Mouse (Mus musculus) liver, embryonic 16.5 days (tissue): ENCODE data around the gene Katnbl1. TPM values are rescaled to one million over a fixed set of nuclear protein-coding genes. Genes with fewer than 3 reads are reported as not detected.
A peak's percentile ranks its signal among the peaks of the same experiment; 100 is the strongest.
"Not testable (repeated sequence)": the region's sequence is repeated elsewhere in the genome, so short reads cannot be mapped to it uniquely, and the experiment has no call there.

Source experiments
- ATAC-seq: fragments of 200-750 bp; cut with Nextera tagmentation; 2 replicates; pipeline ENCODE4 v1.8.0; 2017; ENCODE audit warnings: low read depth, mild to moderate bottlenecking, moderate number of reproducible peaks, moderate library complexity
- H3K27ac ChIP-seq: fragments of 300-500 bp; sonication (generic); 2 replicates; pipeline ENCODE4 v1.5.1; 2014; ENCODE audit warnings: mild to moderate bottlenecking, low read length
- H3K27me3 ChIP-seq: fragments of 300-500 bp; sonication (generic); 2 replicates; pipeline ENCODE4 v1.6.1; 2014; ENCODE audit warnings: low read depth, low read length, mixed read lengths; ENCODE audit not compliant: control insufficient read depth, insufficient read depth
- H3K36me3 ChIP-seq: fragments of 300-500 bp; sonication (generic); 2 replicates; pipeline ENCODE4 v1.6.1; 2014; ENCODE audit warnings: mild to moderate bottlenecking; ENCODE audit not compliant: control insufficient read depth, insufficient read depth
- H3K4me1 ChIP-seq: fragments of 300-500 bp; sonication (generic); 2 replicates; pipeline ENCODE4 v1.6.1; 2014; ENCODE audit warnings: low read depth, low read length, mixed read lengths; ENCODE audit not compliant: control insufficient read depth
- H3K4me2 ChIP-seq: fragments of 300-500 bp; sonication (generic); 2 replicates; pipeline ENCODE4 v1.6.1; 2014; ENCODE audit warnings: low read depth, low read length, mixed read lengths
- H3K4me3 ChIP-seq: fragments of 300-500 bp; sonication (generic); 2 replicates; pipeline ENCODE4 v1.5.1; 2014; ENCODE audit warnings: low read depth, mild to moderate bottlenecking, low read length
- H3K9ac ChIP-seq: fragments of 300-500 bp; sonication (generic); 2 replicates; pipeline ENCODE4 v1.6.1; 2014; ENCODE audit warnings: low read depth, low read length
- H3K9me3 ChIP-seq: fragments of 300-500 bp; sonication (generic); replicated peaks from 2 replicates; pipeline ENCODE4 v1.6.1; 2016; ENCODE audit warnings: low read length; ENCODE audit not compliant: control insufficient read depth
- WGBS: fragments of 180-500 bp; shearing (Covaris S2); extraction: QIAGEN DNeasy Blood & Tissue Kit; methylation state at CpG from one replicate; pipeline ENCODE4 v1.1.7; 2014; ENCODE audit not compliant: insufficient replicate concordance; 5-methylcytosine and 5-hydroxymethylcytosine counted together
- polyA plus RNA-seq: library from polyadenylated mRNA; unstranded; fragments of >200 nt; fragmentation: Nextera tagmentation; extraction: Ambion mirVana; gene quantifications from 2 replicates; pipeline ENCODE4 v1.2.1, GENCODE M21; 2015

The Katnbl1 gene
- polyA plus RNA-seq, 1 experiment from 2014 or later = 14.4 TPM

GRCm38 (mm10) chr2:112429665-112430064 lies 50.7 kb downstream of the Katnbl1 start:
- 67% methylated on average over 4 of the region's 4 CpGs for WGBS
- H3K27ac ChIP-seq = no peak overlapping the region
- H3K4me1 ChIP-seq = no peaks in the 10 kb centered on the region; the same call in 1 of the 2 replicates
- H3K4me2 ChIP-seq = no peak overlapping the region
- H3K9ac ChIP-seq = no peak overlapping the region
- ATAC-seq = no peak
- no peaks in the 10 kb centered on the region for H3K36me3 ChIP-seq
- no peaks in the 10 kb centered on the region for H3K27me3 ChIP-seq
- H3K4me3 ChIP-seq = no peak overlapping the region
- H3K9me3 ChIP-seq = no peaks in the 10 kb centered on the region

GRCm38 (mm10) chr2:112430403-112430802 lies 51.4 kb downstream of the Katnbl1 start:
- Histone ChIP-seq H3K4me3 (no peak overlapping the region), H3K9me3 (no peaks in the 10 kb centered on the region), H3K36me3 (no peaks in the 10 kb centered on the region), H3K4me2 (no peak overlapping the region), H3K9ac (no peak overlapping the region), H3K27me3 (no peaks in the 10 kb centered on the region), H3K4me1 (no peaks in the 10 kb centered on the region; the same call in 1 of the 2 replicates), H3K27ac (no peak overlapping the region)
- no peak for ATAC-seq
- 46% methylated on average over 5 of the region's 5 CpGs for WGBS

- 78% methylated on average over 2 of the region's 2 CpGs for WGBS
Measured at GRCm38 (mm10) chr2:112432523-112432922, 53.5 kb downstream of the Katnbl1 start.

GRCm38 (mm10) chr2:112433359-112433758 lies 54.3 kb downstream of the Katnbl1 start:
- Histone ChIP-seq H3K9ac (no peak overlapping the region), H3K27me3 (no peaks in the 10 kb centered on the region), H3K36me3 (no peaks in the 10 kb centered on the region), H3K27ac (no peak overlapping the region), H3K4me1 (no peaks in the 10 kb centered on the region; the same call in 1 of the 2 replicates), H3K4me2 (no peak overlapping the region), H3K9me3 (no peaks in the 10 kb centered on the region), H3K4me3 (no peak overlapping the region)
- 45% methylated on average over 2 of the region's 2 CpGs for WGBS
- ATAC-seq = peak; percentile 53; the same call in 1 of the 2 replicates

More at GRCm38 (mm10) chr2:112432523-112432922, 53.5 kb downstream of the Katnbl1 start:
- no peak for ATAC-seq
- H3K27ac ChIP-seq = no peak overlapping the region
- no peak overlapping the region for H3K4me2 ChIP-seq
- no peaks in the 10 kb centered on the region; the same call in 1 of the 2 replicates for H3K4me1 ChIP-seq
- H3K36me3 ChIP-seq = no peaks in the 10 kb centered on the region
- no peaks in the 10 kb centered on the region for H3K9me3 ChIP-seq
- no peaks in the 10 kb centered on the region for H3K27me3 ChIP-seq
- no peak overlapping the region for H3K9ac ChIP-seq
- H3K4me3 ChIP-seq = no peak overlapping the region

- Histone ChIP-seq H3K9ac (no peak overlapping the region), H3K4me2 (no peak overlapping the region), H3K4me3 (no peak overlapping the region), H3K4me1 (no peaks in the 10 kb centered on the region; the same call in 1 of the 2 replicates), H3K36me3 (no peaks in the 10 kb centered on the region), H3K27me3 (no peaks in the 10 kb centered on the region), H3K9me3 (no peaks in the 10 kb centered on the region), H3K27ac (no peak overlapping the region)
- 64% methylated on average over 4 of the region's 4 CpGs for WGBS
- ATAC-seq = no peak
Measured at GRCm38 (mm10) chr2:112436292-112436691, 57.3 kb downstream of the Katnbl1 start.

GRCm38 (mm10) chr2:112437589-112437988 lies 58.6 kb downstream of the Katnbl1 start:
- ATAC-seq = no peak
- Histone ChIP-seq H3K27ac (no peak overlapping the region), H3K27me3 (no peaks in the 10 kb centered on the region), H3K4me2 (no peak overlapping the region), H3K4me3 (no peak overlapping the region), H3K9ac (no peak overlapping the region), H3K9me3 (no peaks in the 10 kb centered on the region), H3K4me1 (no peaks in the 10 kb centered on the region; the same call in 1 of the 2 replicates), H3K36me3 (no peaks in the 10 kb centered on the region)
- WGBS = 69% methylated on average over 2 of the region's 2 CpGs

GRCm38 (mm10) chr2:112443491-112443890 lies 64.5 kb downstream of the Katnbl1 start:
- no peaks in the 10 kb centered on the region for H3K27me3 ChIP-seq
- no peaks in the 10 kb centered on the region for H3K9me3 ChIP-seq
- H3K9ac ChIP-seq = no peak overlapping the region
- no peaks in the 10 kb centered on the region for H3K4me1 ChIP-seq
- H3K4me2 ChIP-seq = no peak overlapping the region
- no peaks in the 10 kb centered on the region for H3K36me3 ChIP-seq
- H3K27ac ChIP-seq = no peak overlapping the region
- no peak for ATAC-seq
- 58% methylated on average over 2 of the region's 2 CpGs for WGBS
- no peak overlapping the region for H3K4me3 ChIP-seq

- no peak overlapping the region for H3K9ac ChIP-seq
- no peak overlapping the region for H3K4me3 ChIP-seq
- H3K4me1 ChIP-seq = no peaks in the 10 kb centered on the region; the same call in 1 of the 2 replicates
- H3K27ac ChIP-seq = no peak overlapping the region
- no peak for ATAC-seq
- H3K36me3 ChIP-seq = no peaks in the 10 kb centered on the region
- no peaks in the 10 kb centered on the region for H3K9me3 ChIP-seq
- H3K27me3 ChIP-seq = no peaks in the 10 kb centered on the region
- no peak overlapping the region for H3K4me2 ChIP-seq
Measured at GRCm38 (mm10) chr2:112445511-112445910, 66.5 kb downstream of the Katnbl1 start.

- 41% methylated on average over 4 of the region's 4 CpGs for WGBS
- H3K4me1 ChIP-seq, H3K4me2 ChIP-seq, H3K27ac ChIP-seq, H3K27me3 ChIP-seq, H3K9ac ChIP-seq, H3K9me3 ChIP-seq, H3K36me3 ChIP-seq, H3K4me3 ChIP-seq, ATAC-seq: not testable (repeated sequence)
Measured at GRCm38 (mm10) chr2:112448046-112448445, 69.0 kb downstream of the Katnbl1 start.
